Mouse (Mus musculus) urinary bladder, adult 2 months (tissue): Measurements from ENCODE around the gene S100a1. TPM values are rescaled to one million over a fixed set of nuclear protein-coding genes. Genes with fewer than 3 reads are reported as not detected.

Source experiments
- DNase-seq: peaks from one replicate; pipeline ENCODE4 v3.0.0; 2022; ENCODE audit warnings: low spot score
- polyA plus RNA-seq: library from polyadenylated mRNA; depleted of rRNA; stranded (reverse); fragments of >200 nt; gene quantifications from 2 replicates; pipeline ENCODE4 v1.2.3, GENCODE M21; 2012; rRNA removed

Gene S100a1
- 592 and 865 TPM in 2 replicates for polyA plus RNA-seq

- peak; percentile 60 for DNase-seq
Measured at GRCm38 (mm10) chr3:90513796-90514590, at the start of gene S100a1, which contains the start of gene S100a13. S100a1 (minus strand) TSS chr3:90514392. S100a13 (plus strand) TSS chr3:90514435.

GRCm38 (mm10) chr3:90560008-90560628, 45.9 kb upstream of the S100a1 start, which contains the start of gene S100a3:
S100a3 (plus strand) TSS chr3:90560578.
- DNase-seq: no peak

GRCm38 (mm10) chr3:90555954-90556353, 41.8 kb upstream of the S100a1 start:
- no peak for DNase-seq

GRCm38 (mm10) chr3:90552231-90552630, 38.0 kb upstream of the S100a1 start:
- no peak for DNase-seq

- no peak for DNase-seq
Measured at GRCm38 (mm10) chr3:90550421-90550790, 36.2 kb upstream of the S100a1 start.

GRCm38 (mm10) chr3:90549676-90550420, 35.7 kb upstream of the S100a1 start:
- DNase-seq: no peak

GRCm38 (mm10) chr3:90540904-90541303, 26.7 kb upstream of the S100a1 start:
- no peak for DNase-seq

GRCm38 (mm10) chr3:90537905-90538296, 23.7 kb upstream of the S100a1 start:
- DNase-seq: peak; percentile 46

- DNase-seq: peak; percentile 76
Measured at GRCm38 (mm10) chr3:90537141-90537904, 23.1 kb upstream of the S100a1 start, which contains the start of gene S100a16. S100a16 (plus strand) TSS chr3:90537254.

- no peak for DNase-seq
Measured at GRCm38 (mm10) chr3:90535446-90535845, 21.3 kb upstream of the S100a1 start.

- DNase-seq: no peak
Measured at GRCm38 (mm10) chr3:90531713-90532112, 17.5 kb upstream of the S100a1 start.

- no peak for DNase-seq
Measured at GRCm38 (mm10) chr3:90527291-90527873, 13.2 kb upstream of the S100a1 start.

GRCm38 (mm10) chr3:90526580-90526979, 12.4 kb upstream of the S100a1 start, which contains the start of gene S100a14:
S100a14 (plus strand) TSS chr3:90526856.
- DNase-seq: peak; percentile 63

GRCm38 (mm10) chr3:90526076-90526475, 11.9 kb upstream of the S100a1 start:
- no peak for DNase-seq

- DNase-seq: no peak
Measured at GRCm38 (mm10) chr3:90525421-90525820, 11.2 kb upstream of the S100a1 start.

GRCm38 (mm10) chr3:90517711-90518110, 3.5 kb upstream of the S100a1 start:
- DNase-seq: no peak

- no peak for DNase-seq
Measured at GRCm38 (mm10) chr3:90515789-90516188, 1.6 kb upstream of the S100a1 start.

GRCm38 (mm10) chr3:90515242-90515641, 1.1 kb upstream of the S100a1 start:
- no peak for DNase-seq

- DNase-seq: peak; percentile 50
Measured at GRCm38 (mm10) chr3:90514691-90515090, 499 bp upstream of the S100a1 start.

GRCm38 (mm10) chr3:90512948-90513642, 1.1 kb downstream of the S100a1 start:
- no peak for DNase-seq
